Mouse (Mus musculus) intestine, embryonic 14.5 days (tissue): ENCODE data around the gene Gm13420. TPM values are rescaled to one million over a fixed set of nuclear protein-coding genes. Genes with fewer than 3 reads are reported as not detected.
A peak's percentile ranks its signal among the peaks of the same experiment; 100 is the strongest.

ENCODE experiments used
- ATAC-seq: fragments of 200-750 bp; cut with Nextera tagmentation; replicated peaks from 2 replicates; pipeline ENCODE4 v1.8.0; 2017; ENCODE audit warnings: low read depth, moderate number of reproducible peaks, moderate TSS enrichment, moderate library complexity; ENCODE audit not compliant: low FRiP score, low TSS enrichment
- DNase-seq: peaks from one replicate; pipeline ENCODE4 v3.0.0-alpha.2; 2018; ENCODE audit warnings: low spot score
- H3K27ac ChIP-seq: fragments of 300-500 bp; sonication (generic); 2 replicates; pipeline ENCODE4 v1.5.1; 2014; ENCODE audit warnings: low read depth, mild to moderate bottlenecking, control low read depth
- H3K27me3 ChIP-seq: fragments of 300-500 bp; sonication (generic); replicated peaks from 2 replicates; pipeline ENCODE4 v1.6.1; 2014; ENCODE audit warnings: low read length, control low read depth; ENCODE audit not compliant: control insufficient read depth, insufficient read depth
- H3K36me3 ChIP-seq: fragments of 300-500 bp; sonication (generic); 2 replicates; pipeline ENCODE4 v1.6.1; 2014; ENCODE audit warnings: low read length, control low read depth; ENCODE audit not compliant: control insufficient read depth, insufficient read depth
- H3K4me1 ChIP-seq: fragments of 300-500 bp; sonication (generic); replicated peaks from 2 replicates; pipeline ENCODE4 v1.6.1; 2014; ENCODE audit warnings: low read length, control low read depth, mixed read lengths; ENCODE audit not compliant: control insufficient read depth, insufficient read depth
- H3K4me2 ChIP-seq: fragments of 300-500 bp; sonication (generic); 2 replicates; pipeline ENCODE4 v1.6.1; 2014; ENCODE audit warnings: low read length
- H3K4me3 ChIP-seq: fragments of 300-500 bp; sonication (generic); 2 replicates; pipeline ENCODE4 v1.5.1; 2014; ENCODE audit warnings: low read depth, low read length, control low read depth, mixed read lengths
- H3K9ac ChIP-seq: fragments of 300-500 bp; sonication (generic); 2 replicates; pipeline ENCODE4 v1.6.1; 2014; ENCODE audit warnings: mild to moderate bottlenecking, low read length
- H3K9me3 ChIP-seq: fragments of 300-500 bp; sonication (generic); 2 replicates; pipeline ENCODE4 v1.6.1; 2016; ENCODE audit warnings: low read length, control low read depth; ENCODE audit not compliant: control insufficient read depth
- WGBS: fragments of 180-500 bp; shearing (Covaris S2); extraction: QIAGEN DNeasy Blood & Tissue Kit; methylation state at CpG from one replicate; pipeline ENCODE4 v1.1.7; 2014; 5-methylcytosine and 5-hydroxymethylcytosine counted together
- polyA plus RNA-seq: library from polyadenylated mRNA; unstranded; fragments of >200 nt; fragmentation: Nextera tagmentation; extraction: Ambion mirVana; gene quantifications from 2 replicates; pipeline ENCODE4 v1.2.1, GENCODE M21; 2014

Gm13420 gene
- polyA plus RNA-seq, 1 experiment from 2014 or later: 1.1 TPM

DNA sequence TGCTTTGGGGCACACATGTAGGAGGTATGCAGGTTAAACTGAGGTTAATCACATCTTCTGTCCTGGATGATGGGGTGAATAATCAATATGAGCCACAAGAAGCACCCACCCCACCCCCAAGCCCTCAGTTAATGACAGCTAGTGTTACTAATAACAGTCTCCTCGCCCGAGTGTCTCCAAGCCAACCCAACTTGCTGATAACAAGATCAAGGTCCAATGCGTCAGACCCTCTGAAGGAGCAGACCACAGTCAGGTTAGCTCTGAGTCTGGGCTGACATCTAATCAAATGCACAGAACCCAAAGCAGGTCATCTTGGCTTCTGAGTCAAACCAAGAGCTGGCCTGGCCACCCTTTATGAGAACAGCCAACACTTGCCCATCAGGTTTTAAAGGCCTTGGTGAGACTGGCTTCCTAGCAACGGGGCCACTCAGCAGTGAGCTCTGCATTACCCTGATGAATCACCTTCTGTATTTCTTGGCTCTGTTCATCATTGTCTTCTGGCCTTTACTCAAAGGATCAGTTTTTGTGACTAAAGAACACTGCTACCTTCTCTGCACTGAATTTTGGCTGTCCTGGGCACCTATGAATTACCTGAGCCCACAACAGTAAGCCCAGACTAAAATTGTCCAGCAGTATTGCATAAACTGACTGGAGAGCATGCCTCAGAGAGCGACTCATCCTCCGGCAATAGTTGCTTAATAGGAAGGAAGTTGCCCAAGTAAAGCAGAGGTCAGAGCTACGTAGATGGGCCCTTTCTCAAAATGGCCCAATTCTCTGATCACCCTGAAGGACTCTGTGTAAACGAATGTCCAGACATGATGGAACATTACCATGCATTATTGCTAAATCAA is 20.4 kb upstream of the Gm13420 start:
- Histone ChIP-seq H3K4me1 (0 out of 2 replicates have a peak, but pooled peaks cover 3% of the 10 kb centered on the region), H3K9me3 (no peaks in the 10 kb centered on the region), H3K4me2 (no peak overlapping the region), H3K27ac (peak overlapping the region; percentile 38), H3K4me3 (no peak overlapping the region), H3K27me3 (no peaks in the 10 kb centered on the region), H3K36me3 (peaks cover 8% of the 10 kb centered on the region), H3K9ac (no peak overlapping the region)
- no peak for DNase-seq
- ATAC-seq: peak; percentile 9
- whole genome bisulfite sequencing: 73% methylated on average over 8 of the region's 8 CpGs

DNA sequence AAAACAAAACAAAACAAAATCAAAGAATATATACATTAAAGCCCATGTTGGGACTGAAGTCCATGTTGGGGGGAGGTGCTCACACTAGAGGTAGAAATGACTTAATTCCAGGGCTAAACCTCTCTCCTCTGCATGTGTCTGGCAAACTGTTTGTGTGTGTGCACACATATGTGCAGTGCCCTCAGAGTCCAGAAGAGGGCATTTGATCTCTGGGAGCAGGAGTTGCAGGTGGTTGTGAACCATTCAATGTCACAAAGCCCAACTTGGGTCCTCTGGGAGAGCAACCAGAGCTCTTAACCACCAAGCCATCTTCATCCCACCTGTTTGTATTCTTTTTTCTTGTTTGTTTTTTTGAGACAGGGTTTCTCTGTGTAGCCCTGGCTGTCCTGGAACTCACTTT is 18.7 kb upstream of the Gm13420 start:
- no peak overlapping the region for H3K4me2 ChIP-seq

DNA sequence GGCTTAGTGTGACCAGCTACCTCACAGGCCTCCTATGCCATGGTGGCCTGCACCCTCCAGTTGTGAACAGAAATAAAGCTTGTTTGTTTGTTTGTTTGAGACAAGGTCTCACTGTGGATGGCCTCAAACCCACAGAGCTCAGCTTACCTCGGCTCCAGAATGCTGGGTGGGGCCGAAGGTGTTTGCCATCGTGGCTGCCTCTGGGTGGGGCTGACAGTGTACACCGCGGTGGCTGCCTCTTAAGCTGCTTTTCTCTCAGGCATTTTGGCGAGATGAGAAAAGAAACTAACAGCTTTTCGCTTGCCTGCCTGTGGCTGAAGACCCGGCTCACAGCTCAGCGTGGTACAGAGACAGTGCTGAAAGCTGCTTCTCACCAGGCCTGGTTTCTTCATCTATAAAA is 17.4 kb upstream of the Gm13420 start:
- WGBS: 55% methylated on average over 9 of the region's 9 CpGs
- Histone ChIP-seq H3K27me3 (no peaks in the 10 kb centered on the region), H3K4me3 (no peak overlapping the region), H3K4me2 (no peak overlapping the region), H3K4me1 (0 out of 2 replicates have a peak, but pooled peaks cover 3% of the 10 kb centered on the region), H3K9ac (no peak overlapping the region), H3K36me3 (no peaks in the 10 kb centered on the region), H3K27ac (peak overlapping the region; percentile 47; the same call in 1 of the 2 replicates), H3K9me3 (no peaks in the 10 kb centered on the region)
- ATAC-seq: no peak
- no peak for DNase-seq

More for the DNA sequence above, 18.7 kb upstream of the Gm13420 start:
- DNase-seq (no peak), ATAC-seq (no peak)
- Histone ChIP-seq H3K27ac (no peak overlapping the region), H3K4me3 (no peak overlapping the region), H3K4me1 (0 out of 2 replicates have a peak, but pooled peaks cover 3% of the 10 kb centered on the region), H3K36me3 (no peaks in the 10 kb centered on the region), H3K27me3 (no peaks in the 10 kb centered on the region), H3K9me3 (no peaks in the 10 kb centered on the region), H3K9ac (no peak overlapping the region)

DNA sequence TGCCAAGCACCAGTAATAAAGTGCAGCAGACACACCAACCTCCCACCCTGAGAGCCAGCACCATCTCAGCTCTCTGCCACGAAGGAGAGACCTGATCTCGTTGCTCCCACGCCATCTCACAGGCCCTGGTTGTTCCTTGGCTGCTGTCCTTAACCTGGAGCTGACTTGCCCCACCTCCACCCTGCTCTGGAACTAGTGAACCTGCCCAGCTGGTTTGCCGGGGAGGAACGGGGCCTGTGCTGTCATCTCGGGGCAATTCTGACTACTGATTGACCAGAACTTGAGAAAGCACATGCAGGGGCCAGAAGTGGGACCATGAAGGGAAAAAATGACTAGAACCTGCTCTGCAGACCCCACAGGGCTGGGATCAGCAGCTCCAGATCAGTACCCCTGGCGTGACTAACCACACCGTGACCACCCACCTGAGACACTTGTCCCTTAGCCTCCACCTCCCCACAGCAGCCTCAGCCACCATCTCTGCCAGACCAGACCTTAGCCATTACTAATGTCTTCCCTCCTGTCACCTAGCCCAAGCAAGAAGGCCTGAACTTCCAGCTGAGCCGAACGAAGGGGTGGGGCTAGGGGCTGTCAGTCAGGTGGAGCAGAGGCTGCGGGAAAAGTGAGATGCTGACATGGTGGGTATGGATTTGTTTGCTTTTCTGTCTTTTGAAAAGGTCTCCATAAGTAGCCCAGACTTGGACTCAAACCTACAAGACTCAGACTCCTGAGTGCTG is 16.7 kb upstream of the Gm13420 start:
- peak overlapping the region; percentile 62 for H3K27ac ChIP-seq
- 59% methylated on average over 11 of the region's 11 CpGs for WGBS
- H3K36me3 ChIP-seq: no peaks in the 10 kb centered on the region
- 0 out of 2 replicates have a peak, but pooled peaks cover 3% of the 10 kb centered on the region for H3K4me1 ChIP-seq
- no peak overlapping the region for H3K9ac ChIP-seq
- ATAC-seq (peak; percentile 51; the same call in 1 of the 2 replicates), DNase-seq (no peak)
- no peaks in the 10 kb centered on the region for H3K27me3 ChIP-seq
- no peak overlapping the region for H3K4me3 ChIP-seq
- H3K4me2 ChIP-seq: no peak overlapping the region
- H3K9me3 ChIP-seq: no peaks in the 10 kb centered on the region

DNA sequence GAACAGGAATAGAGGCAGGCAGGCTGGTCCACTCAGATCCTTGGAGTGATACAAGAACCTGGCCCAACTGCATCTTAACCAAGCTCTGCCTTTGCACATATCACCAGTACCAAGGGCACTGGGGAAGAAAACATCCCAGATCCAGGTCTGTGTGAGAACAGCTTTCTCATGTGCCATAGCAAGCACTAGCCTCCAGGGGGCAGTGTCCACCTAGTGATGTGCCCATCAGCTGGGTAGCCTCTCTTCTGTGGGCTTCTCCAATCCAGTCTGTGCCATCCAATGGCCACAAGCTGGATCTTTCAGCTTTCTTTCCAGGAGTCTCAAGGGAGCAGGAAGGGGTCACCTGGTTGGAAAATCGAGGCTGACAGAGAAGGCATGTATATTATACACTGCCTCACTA is 13.3 kb upstream of the Gm13420 start:
- ATAC-seq (no peak; the same call in 1 of the 2 replicates), DNase-seq (peak; percentile 85)
- H3K4me3 ChIP-seq: no peak overlapping the region
- no peaks in the 10 kb centered on the region for H3K9me3 ChIP-seq
- no peak overlapping the region for H3K4me2 ChIP-seq
- no peaks in the 10 kb centered on the region for H3K27me3 ChIP-seq
- H3K36me3 ChIP-seq: no peaks in the 10 kb centered on the region
- no peak overlapping the region for H3K27ac ChIP-seq
- 0% methylated on average over 1 of the region's 1 CpGs for WGBS
- no peaks in the 10 kb centered on the region for H3K4me1 ChIP-seq
- no peak overlapping the region for H3K9ac ChIP-seq

DNA sequence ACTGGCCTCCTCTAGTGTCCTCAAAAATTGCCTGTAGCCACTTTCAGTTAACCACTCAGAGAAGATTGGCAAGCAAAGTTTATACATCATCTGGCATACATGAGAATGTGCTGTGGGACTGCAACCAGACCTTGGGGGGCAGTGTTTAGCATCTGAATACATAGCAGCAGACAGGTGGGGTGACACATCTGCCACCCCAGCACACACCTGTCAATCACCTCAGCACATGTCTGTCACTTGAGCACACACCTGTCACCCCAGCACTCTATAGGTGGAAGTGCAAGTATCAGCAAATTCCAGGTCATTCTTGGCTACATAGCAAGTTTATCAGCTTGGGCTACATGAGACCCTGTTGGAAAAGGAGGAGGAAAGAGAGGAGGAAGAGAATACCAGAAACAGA is 4.2 kb upstream of the Gm13420 start:
- ATAC-seq (no peak), DNase-seq (no peak)
- Histone ChIP-seq H3K27me3 (peaks cover 20% of the 10 kb centered on the region), H3K36me3 (no peaks in the 10 kb centered on the region), H3K4me1 (no peaks in the 10 kb centered on the region), H3K4me2 (no peak overlapping the region), H3K9ac (no peak overlapping the region), H3K27ac (no peak overlapping the region), H3K4me3 (no peak overlapping the region), H3K9me3 (no peaks in the 10 kb centered on the region)

DNA sequence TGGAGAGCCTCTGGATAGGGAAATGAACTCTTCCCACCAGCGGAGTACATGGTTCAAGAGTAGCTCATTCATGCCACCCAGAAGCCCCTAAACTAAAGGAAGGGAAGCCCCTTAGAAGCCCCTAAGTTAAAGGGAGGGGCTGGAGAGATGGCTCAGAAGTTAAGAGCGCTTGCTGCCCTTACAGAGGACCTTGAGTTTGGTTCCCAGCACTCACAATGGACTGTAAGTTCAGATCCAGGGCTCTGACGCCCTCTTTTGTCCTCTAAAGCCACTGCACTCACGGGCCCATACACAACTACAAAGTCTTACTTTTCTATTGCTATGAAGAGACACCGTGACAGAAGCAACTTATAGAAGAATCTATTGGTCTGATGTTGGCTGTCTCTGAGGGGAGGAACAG is 912 bp upstream of the Gm13420 start:
- 88% methylated on average over 5 of the region's 5 CpGs for WGBS
- DNase-seq: no peak
- peaks cover 44% of the 10 kb centered on the region for H3K27me3 ChIP-seq

DNA sequence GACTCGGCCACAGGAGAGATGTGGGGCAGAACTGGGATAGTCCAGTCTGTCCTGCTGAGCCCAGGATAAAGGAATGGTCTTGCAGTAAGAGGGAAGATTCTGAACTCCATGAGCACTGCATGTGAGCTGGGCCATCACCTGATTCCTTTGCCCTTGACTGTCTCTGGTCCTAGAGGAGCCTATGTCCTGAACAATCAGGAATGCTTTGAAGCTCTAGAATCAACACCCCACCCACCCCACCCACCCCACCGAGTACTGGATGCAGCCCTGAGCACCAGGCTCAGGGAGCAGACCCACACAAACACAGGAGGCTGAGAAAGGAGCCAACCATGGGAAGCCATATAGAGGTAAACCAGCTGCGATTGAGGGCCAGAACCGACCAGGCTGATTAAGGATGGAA is 3.0 kb downstream of the Gm13420 start:
- H3K4me2 ChIP-seq: no peak overlapping the region
- H3K9ac ChIP-seq: no peak overlapping the region
- H3K9me3 ChIP-seq: no peaks in the 10 kb centered on the region
- H3K4me1 ChIP-seq: 0 out of 2 replicates have a peak, but pooled peaks cover 2% of the 10 kb centered on the region
- no peaks in the 10 kb centered on the region for H3K36me3 ChIP-seq
- ATAC-seq (no peak), DNase-seq (no peak)
- H3K27me3 ChIP-seq: peaks cover 58% of the 10 kb centered on the region
- no peak overlapping the region for H3K27ac ChIP-seq
- WGBS: 85% methylated on average over 4 of the region's 4 CpGs
- no peak overlapping the region for H3K4me3 ChIP-seq

More for the DNA sequence above, 912 bp upstream of the Gm13420 start:
- Histone ChIP-seq H3K27ac (no peak overlapping the region), H3K4me1 (no peaks in the 10 kb centered on the region), H3K4me2 (no peak overlapping the region), H3K9me3 (no peaks in the 10 kb centered on the region), H3K4me3 (no peak overlapping the region), H3K36me3 (no peaks in the 10 kb centered on the region), H3K9ac (no peak overlapping the region)
- no peak for ATAC-seq
